Mouse (Mus musculus) liver, postnatal 0 days (tissue): ENCODE measurements around the gene Rnf121. TPM values are rescaled to one million over a fixed set of nuclear protein-coding genes. Genes with fewer than 3 reads are reported as not detected.
A peak's percentile ranks its signal among the peaks of the same experiment; 100 is the strongest.
"Not testable (repeated sequence)": the region's sequence is repeated elsewhere in the genome, so short reads cannot be mapped to it uniquely, and the experiment has no call there.

Experiments used
- ATAC-seq: fragments of 200-750 bp; cut with Nextera tagmentation; 2 replicates; pipeline ENCODE4 v1.8.0; 2017; ENCODE audit warnings: mild to moderate bottlenecking, moderate library complexity
- DNase-seq: peaks from one replicate; pipeline ENCODE4 v3.0.0-alpha.2; 2016
- H3K27ac ChIP-seq: fragments of 300-500 bp; sonication (generic); 2 replicates; pipeline ENCODE4 v1.5.1; 2014; ENCODE audit warnings: antibody characterized with exemption, moderate library complexity, mild to moderate bottlenecking, low read depth
- H3K27me3 ChIP-seq: fragments of 300-500 bp; sonication (generic); 2 replicates; pipeline ENCODE4 v1.6.1; 2014; ENCODE audit warnings: low read length, control low read depth, mixed read lengths; ENCODE audit not compliant: insufficient read depth
- H3K36me3 ChIP-seq: fragments of 300-500 bp; sonication (generic); replicated peaks from 2 replicates; pipeline ENCODE4 v1.6.1; 2014; ENCODE audit warnings: mild to moderate bottlenecking, control low read depth, low read length, moderate library complexity, mixed read lengths; ENCODE audit not compliant: insufficient read depth
- H3K4me1 ChIP-seq: fragments of 300-500 bp; sonication (generic); 2 replicates; pipeline ENCODE4 v1.6.1; 2014; ENCODE audit warnings: antibody characterized with exemption, mild to moderate bottlenecking, control low read depth; ENCODE audit not compliant: insufficient read depth
- H3K4me2 ChIP-seq: fragments of 300-500 bp; sonication (generic); 2 replicates; pipeline ENCODE4 v1.6.1; 2014; ENCODE audit warnings: low read depth, mild to moderate bottlenecking, low read length, moderate library complexity, mixed read lengths
- H3K4me3 ChIP-seq: fragments of 300-500 bp; sonication (generic); 2 replicates; pipeline ENCODE4 v1.5.1; 2014; ENCODE audit warnings: low read depth, low read length
- H3K9ac ChIP-seq: fragments of 300-500 bp; sonication (generic); replicated peaks from 2 replicates; pipeline ENCODE4 v1.6.1; 2014; ENCODE audit warnings: mild to moderate bottlenecking, moderate library complexity
- H3K9me3 ChIP-seq: fragments of 300-500 bp; sonication (generic); 2 replicates; pipeline ENCODE4 v1.6.1; 2016; ENCODE audit warnings: mild to moderate bottlenecking, control low read depth, low read length, mixed read lengths
- CTCF ChIP-seq: sonication (generic); IDR thresholded peaks from 2 replicates; pipeline ENCODE4 v1.5.1; 2016; ENCODE audit warnings: antibody characterized with exemption, low read depth
- EP300 ChIP-seq: IDR thresholded peaks from 2 replicates; pipeline ENCODE4 v1.6.1; 2016; ENCODE audit warnings: antibody characterized with exemption, low read depth, mild to moderate bottlenecking
- WGBS: fragments of 180-500 bp; shearing (Covaris S2); extraction: QIAGEN DNeasy Blood & Tissue Kit; methylation state at CpG from one replicate; pipeline ENCODE4 v1.1.7; 2014; ENCODE audit not compliant: insufficient replicate concordance; 5-methylcytosine and 5-hydroxymethylcytosine counted together
- polyA plus RNA-seq: library from polyadenylated mRNA; unstranded; fragments of >200 nt; fragmentation: Nextera tagmentation; extraction: Ambion mirVana; gene quantifications from 2 replicates; pipeline ENCODE4 v1.2.1, GENCODE M21; 2015

Rnf121 gene
- polyA plus RNA-seq, 1 experiment from 2014 or later = 10.0 TPM

DNA sequence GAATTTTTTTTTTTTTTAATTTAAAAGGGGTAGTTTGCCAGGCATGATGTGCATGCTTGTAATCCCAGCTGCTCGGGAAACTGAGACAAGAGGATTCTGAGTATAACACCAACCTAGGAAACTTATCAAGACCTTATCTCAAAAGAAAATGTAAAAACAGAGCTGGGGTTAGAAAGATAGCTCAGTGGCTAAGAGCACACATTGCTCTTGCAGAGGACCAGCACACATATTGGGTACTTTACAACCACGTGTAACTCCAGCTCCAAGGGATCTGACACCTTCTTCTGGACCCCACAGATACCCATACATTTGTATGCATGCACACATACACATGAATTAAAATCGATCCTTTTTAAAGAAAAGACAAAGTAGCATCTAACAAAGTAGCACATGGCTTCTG is 3.9 kb downstream of the Rnf121 start:
- 59% methylated on average over 3 of the region's 3 CpGs for WGBS
- ATAC-seq (no peak), DNase-seq (no peak)
- peaks cover 27% of the 10 kb centered on the region for H3K4me1 ChIP-seq
- H3K9me3 ChIP-seq = no peaks in the 10 kb centered on the region
- H3K36me3 ChIP-seq = 0 out of 2 replicates have a peak, but pooled peaks cover 4% of the 10 kb centered on the region
- H3K4me3 ChIP-seq = no peak overlapping the region
- no peak overlapping the region for H3K27ac ChIP-seq
- H3K9ac ChIP-seq = no peak overlapping the region
- H3K4me2 ChIP-seq = no peak overlapping the region
- TF ChIP-seq EP300 = no peak
- TF ChIP-seq CTCF = no peak
- H3K27me3 ChIP-seq = no peaks in the 10 kb centered on the region

GRCm38 (mm10) chr7:102048524-102048923 is 16.7 kb downstream of the Rnf121 start:
- not testable (repeated sequence) for H3K36me3 ChIP-seq, H3K4me1 ChIP-seq, DNase-seq, H3K27ac ChIP-seq, H3K4me2 ChIP-seq, H3K27me3 ChIP-seq, H3K4me3 ChIP-seq, ATAC-seq, H3K9ac ChIP-seq, H3K9me3 ChIP-seq
- TF ChIP-seq CTCF = peak; percentile 60

GRCm38 (mm10) chr7:102042314-102042713 is 23.0 kb downstream of the Rnf121 start:
- Histone ChIP-seq H3K9me3 (no peaks in the 10 kb centered on the region), H3K4me1 (no peaks in the 10 kb centered on the region), H3K4me2 (no peak overlapping the region), H3K9ac (no peak overlapping the region), H3K27ac (no peak overlapping the region), H3K4me3 (no peak overlapping the region), H3K36me3 (peaks cover 32% of the 10 kb centered on the region), H3K27me3 (no peaks in the 10 kb centered on the region)
- WGBS = 48% methylated on average over 2 of the region's 2 CpGs
- DNase-seq (no peak), ATAC-seq (no peak)
- TF ChIP-seq CTCF (no peak), EP300 (no peak)

- DNase-seq (no peak), ATAC-seq (no peak)
- Histone ChIP-seq H3K4me1 (no peaks in the 10 kb centered on the region), H3K9me3 (no peaks in the 10 kb centered on the region), H3K36me3 (peaks cover 59% of the 10 kb centered on the region), H3K27ac (no peak overlapping the region), H3K4me3 (no peak overlapping the region), H3K27me3 (no peaks in the 10 kb centered on the region), H3K4me2 (no peak overlapping the region), H3K9ac (no peak overlapping the region)
- 88% methylated on average over 3 of the region's 3 CpGs for WGBS
- TF ChIP-seq CTCF (no peak), EP300 (no peak)
These were observed 28.0 kb downstream of the Rnf121 start for GRCm38 (mm10) chr7:102037318-102037717.

DNA sequence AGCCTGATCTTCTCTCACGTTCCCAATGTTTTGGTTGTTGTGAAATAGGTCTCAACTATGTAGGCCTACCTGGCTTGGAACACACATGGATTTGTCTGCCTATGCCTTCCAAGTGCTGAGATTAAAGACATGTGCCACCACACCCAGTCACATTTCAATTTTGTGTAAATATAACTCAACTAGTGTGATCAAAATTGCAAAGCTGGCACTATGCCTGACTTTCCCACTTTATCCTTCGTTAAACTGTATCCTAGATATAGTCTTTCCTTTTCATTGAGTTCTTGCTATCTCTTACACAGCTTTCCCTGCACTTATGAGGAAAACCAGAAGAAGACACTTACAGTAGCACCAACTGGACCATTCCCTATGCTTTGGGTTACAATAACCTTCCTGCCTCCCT is 29.7 kb downstream of the Rnf121 start:
- ATAC-seq (no peak), DNase-seq (no peak)
- Histone ChIP-seq H3K36me3 (peaks cover 61% of the 10 kb centered on the region), H3K9ac (no peak overlapping the region), H3K27ac (no peak overlapping the region), H3K4me1 (no peaks in the 10 kb centered on the region), H3K27me3 (no peaks in the 10 kb centered on the region), H3K4me2 (no peak overlapping the region), H3K9me3 (no peaks in the 10 kb centered on the region), H3K4me3 (no peak overlapping the region)
- TF ChIP-seq EP300 (no peak), CTCF (no peak)
- 73% methylated on average over 2 of the region's 2 CpGs for WGBS

- DNase-seq = no peak
- peaks cover 61% of the 10 kb centered on the region for H3K36me3 ChIP-seq
- H3K27me3 ChIP-seq = no peaks in the 10 kb centered on the region
- H3K4me3 ChIP-seq = no peak overlapping the region
- H3K4me2 ChIP-seq = no peak overlapping the region
- TF ChIP-seq CTCF = peak; percentile 54
- no peak for TF ChIP-seq EP300
- whole genome bisulfite sequencing = 91% methylated on average over 1 of the region's 1 CpGs
- no peaks in the 10 kb centered on the region for H3K9me3 ChIP-seq
- H3K4me1 ChIP-seq = no peaks in the 10 kb centered on the region
- H3K9ac ChIP-seq = no peak overlapping the region
- ATAC-seq = no peak
- H3K27ac ChIP-seq = no peak overlapping the region
These were observed 30.4 kb downstream of the Rnf121 start for GRCm38 (mm10) chr7:102034904-102035303.
